Mouse (Mus musculus) forebrain, postnatal 0 days (tissue): ENCODE results near the gene Pimreg. TPM values are rescaled to one million over a fixed set of nuclear protein-coding genes. Genes with fewer than 3 reads are reported as not detected.

Experiments used
- ATAC-seq: fragments of 200-750 bp; cut with Nextera tagmentation; 2 replicates; pipeline ENCODE4 v1.8.0; 2017; ENCODE audit warnings: mild to moderate bottlenecking, moderate library complexity
- DNase-seq: peaks from one replicate; pipeline ENCODE4 v3.0.0-alpha.2; 2015
- H3K27ac ChIP-seq: fragments of 300-500 bp; sonication (generic); 2 replicates; pipeline ENCODE4 v1.5.1; 2014; ENCODE audit warnings: low read depth, mild to moderate bottlenecking, antibody characterized with exemption, low read length, moderate library complexity, mixed read lengths
- H3K27me3 ChIP-seq: fragments of 300-500 bp; sonication (generic); 2 replicates; pipeline ENCODE4 v1.6.1; 2014; ENCODE audit warnings: mild to moderate bottlenecking, low read length, mixed read lengths; ENCODE audit not compliant: insufficient read depth
- H3K36me3 ChIP-seq: fragments of 300-500 bp; sonication (generic); 2 replicates; pipeline ENCODE4 v1.6.1; 2014; ENCODE audit warnings: mild to moderate bottlenecking, moderate library complexity; ENCODE audit not compliant: insufficient read depth
- H3K4me1 ChIP-seq: fragments of 300-500 bp; sonication (generic); 2 replicates; pipeline ENCODE4 v1.6.1; 2014; ENCODE audit warnings: antibody characterized with exemption; ENCODE audit not compliant: insufficient read depth
- H3K4me2 ChIP-seq: fragments of 300-500 bp; sonication (generic); 2 replicates; pipeline ENCODE4 v1.6.1; 2014; ENCODE audit warnings: low read depth, mild to moderate bottlenecking, moderate library complexity
- H3K4me3 ChIP-seq: fragments of 300-500 bp; sonication (generic); 2 replicates; pipeline ENCODE4 v1.5.1; 2014; ENCODE audit warnings: low read depth, low read length, mixed read lengths
- H3K9ac ChIP-seq: fragments of 300-500 bp; sonication (generic); 2 replicates; pipeline ENCODE4 v1.6.1; 2014; ENCODE audit warnings: mild to moderate bottlenecking
- H3K9me3 ChIP-seq: fragments of 300-500 bp; sonication (generic); 2 replicates; pipeline ENCODE4 v1.6.1; 2016; ENCODE audit warnings: low read length
- CTCF ChIP-seq: sonication (generic); IDR thresholded peaks from 2 replicates; pipeline ENCODE4 v1.5.1; 2016; ENCODE audit warnings: antibody characterized with exemption, control low read depth, low read depth
- WGBS: fragments of 180-500 bp; shearing (Covaris S2); extraction: QIAGEN DNeasy Blood & Tissue Kit; methylation state at CpG from one replicate; pipeline ENCODE4 v1.1.7; 2014; 5-methylcytosine and 5-hydroxymethylcytosine counted together
- polyA plus RNA-seq: library from polyadenylated mRNA; unstranded; fragments of >200 nt; fragmentation: Nextera tagmentation; extraction: Ambion mirVana; gene quantifications from 2 replicates; pipeline ENCODE4 v1.2.1, GENCODE M21; 2015
- total RNA-seq: library from RNA; depleted of rRNA; stranded (reverse); fragments of >200 nt; gene quantifications from 2 replicates; pipeline ENCODE4 v1.2.3, GENCODE M21; 2014

Gene Pimreg
- total and polyA plus RNA-seq, 2 experiments from 2014 or later, result 14.9 to 20.6 TPM

DNA sequence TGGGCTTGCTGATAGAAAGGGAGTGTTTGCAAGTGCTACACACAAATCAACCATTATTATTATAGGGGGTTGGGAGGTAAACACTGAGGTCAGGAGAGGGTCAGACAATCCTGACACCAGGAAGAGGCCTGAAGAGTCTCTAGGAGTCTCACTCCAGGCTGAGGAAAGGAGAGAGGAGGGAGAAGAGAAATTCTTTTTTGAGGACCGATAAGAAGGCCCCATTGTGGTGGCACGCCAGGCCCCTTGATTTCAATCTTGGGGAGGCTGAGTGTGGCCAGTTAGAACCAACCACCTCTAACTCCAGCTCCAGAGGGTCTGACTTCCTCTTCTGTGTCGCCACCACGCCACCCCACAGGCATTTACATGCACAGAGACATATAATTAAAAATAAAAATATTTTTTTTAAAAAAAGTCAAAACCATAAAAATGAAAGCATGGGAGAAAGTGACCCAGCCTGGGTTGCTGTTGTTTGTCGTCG, 503 bp upstream of the Pimreg start:
- DNase-seq, result no peak
- no peaks in the 10 kb centered on the region for H3K9me3 ChIP-seq
- H3K36me3 ChIP-seq, result no peaks in the 10 kb centered on the region
- no peak overlapping the region for H3K27ac ChIP-seq
- peak overlapping the region; percentile 91 for H3K4me2 ChIP-seq
- peaks cover 19% of the 10 kb centered on the region for H3K4me1 ChIP-seq
- no peaks in the 10 kb centered on the region for H3K27me3 ChIP-seq
- peak overlapping the region; percentile 67 for H3K4me3 ChIP-seq
- WGBS, result 16% methylated on average over 6 of the region's 6 CpGs
- no peak for TF ChIP-seq CTCF
- no peak for ATAC-seq
- H3K9ac ChIP-seq, result no peak overlapping the region

GRCm38 (mm10) chr11:72042631-72043030, 799 bp downstream of the Pimreg start:
- TF ChIP-seq CTCF, result no peak
- Histone ChIP-seq H3K9ac (peak overlapping the region; percentile 57), H3K27ac (no peak overlapping the region), H3K27me3 (no peaks in the 10 kb centered on the region), H3K4me3 (peak overlapping the region; percentile 67), H3K4me2 (peak overlapping the region; percentile 91), H3K9me3 (no peaks in the 10 kb centered on the region), H3K4me1 (peaks cover 19% of the 10 kb centered on the region), H3K36me3 (no peaks in the 10 kb centered on the region)
- no peak for DNase-seq
- ATAC-seq, result no peak
- 2% methylated on average over 14 of the region's 14 CpGs for WGBS

- 75% methylated on average over 3 of the region's 3 CpGs for WGBS
- no peak overlapping the region for H3K9ac ChIP-seq
- no peak for ATAC-seq
- H3K36me3 ChIP-seq, result no peaks in the 10 kb centered on the region
- H3K9me3 ChIP-seq, result no peaks in the 10 kb centered on the region
- H3K4me2 ChIP-seq, result no peak overlapping the region
- H3K27ac ChIP-seq, result no peak overlapping the region
- peaks cover 17% of the 10 kb centered on the region for H3K4me1 ChIP-seq
- no peaks in the 10 kb centered on the region for H3K27me3 ChIP-seq
- TF ChIP-seq CTCF, result no peak
- DNase-seq, result no peak
- H3K4me3 ChIP-seq, result no peak overlapping the region
Measured at GRCm38 (mm10) chr11:72044231-72044630, 2.4 kb downstream of the Pimreg start.

DNA sequence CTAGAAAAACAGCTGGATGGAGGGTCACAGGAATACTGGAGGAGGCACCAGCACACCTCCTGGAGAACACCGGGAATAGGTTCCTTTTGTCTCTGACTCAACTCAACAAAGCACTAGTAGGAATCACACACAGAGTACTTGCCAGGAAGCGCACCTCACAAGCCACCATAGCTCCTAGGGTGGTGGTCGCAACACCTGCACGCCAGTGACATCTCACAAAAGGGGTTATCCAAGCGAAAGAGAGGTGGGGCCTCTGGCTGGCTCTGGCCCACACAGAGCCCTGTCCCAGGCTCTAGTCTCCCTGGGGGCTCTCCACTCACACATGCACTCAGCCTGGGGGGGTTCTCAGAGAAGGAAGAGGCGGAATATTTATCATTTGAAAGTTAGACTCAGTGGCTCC, 6.9 kb downstream of the Pimreg start:
- Histone ChIP-seq H3K4me3 (no peak overlapping the region), H3K27ac (no peak overlapping the region), H3K9me3 (no peaks in the 10 kb centered on the region), H3K27me3 (no peaks in the 10 kb centered on the region), H3K36me3 (no peaks in the 10 kb centered on the region), H3K4me2 (no peak overlapping the region), H3K9ac (no peak overlapping the region), H3K4me1 (no peaks in the 10 kb centered on the region; the same call in 1 of the 2 replicates)
- 54% methylated on average over 6 of the region's 6 CpGs for WGBS
- no peak for TF ChIP-seq CTCF
- no peak for ATAC-seq
- DNase-seq, result no peak

- ATAC-seq (no peak), DNase-seq (no peak)
- H3K9me3 ChIP-seq, result no peaks in the 10 kb centered on the region
- H3K9ac ChIP-seq, result no peak overlapping the region
- H3K4me2 ChIP-seq, result no peak overlapping the region
- H3K36me3 ChIP-seq, result no peaks in the 10 kb centered on the region
- no peak overlapping the region for H3K4me3 ChIP-seq
- no peaks in the 10 kb centered on the region; the same call in 1 of the 2 replicates for H3K4me1 ChIP-seq
- 65% methylated on average over 8 of the region's 8 CpGs for whole genome bisulfite sequencing
- TF ChIP-seq CTCF, result no peak
- no peaks in the 10 kb centered on the region for H3K27me3 ChIP-seq
- no peak overlapping the region for H3K27ac ChIP-seq
Measured at GRCm38 (mm10) chr11:72049171-72049759, 7.4 kb downstream of the Pimreg start.

GRCm38 (mm10) chr11:72050168-72050894, 8.5 kb downstream of the Pimreg start:
- no peaks in the 10 kb centered on the region for H3K9me3 ChIP-seq
- H3K4me1 ChIP-seq, result no peaks in the 10 kb centered on the region; the same call in 1 of the 2 replicates
- ATAC-seq (no peak), DNase-seq (no peak)
- peak overlapping the region; percentile 57 for H3K4me3 ChIP-seq
- peak overlapping the region; percentile 86 for H3K4me2 ChIP-seq
- no peaks in the 10 kb centered on the region for H3K27me3 ChIP-seq
- peak overlapping the region; percentile 63 for H3K9ac ChIP-seq
- H3K27ac ChIP-seq, result peak overlapping the region; percentile 66
- H3K36me3 ChIP-seq, result no peaks in the 10 kb centered on the region
- TF ChIP-seq CTCF, result no peak
- WGBS, result 15% methylated on average over 14 of the region's 14 CpGs
